In the genomic region with DNA sequence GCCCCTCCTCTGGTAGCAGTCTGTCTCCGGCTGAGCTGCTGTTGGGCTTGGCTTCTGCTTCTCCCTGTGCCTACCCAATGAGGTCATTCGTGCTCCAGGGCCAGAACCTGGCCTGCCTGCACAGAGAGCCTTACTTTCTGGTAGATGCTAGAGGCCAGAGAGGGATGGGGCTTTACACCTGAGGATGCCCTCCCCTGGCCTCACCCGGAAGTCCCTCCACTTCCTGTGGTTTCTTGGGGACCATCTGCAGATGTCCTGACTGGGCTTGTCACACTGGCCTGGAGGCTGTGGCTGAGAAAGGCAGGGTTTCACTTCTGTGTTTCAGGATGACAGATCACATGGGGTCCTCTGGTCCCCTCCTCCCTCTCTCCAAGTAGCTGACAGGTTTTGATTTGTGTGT, we compare ENCODE assay signal across 14 mouse cellular contexts. TPM values are rescaled to one million over a fixed set of nuclear protein-coding genes. Genes with fewer than 3 reads are reported as not detected.
DNase-seq lines count a peak whose midpoint lies in the region; ATAC-seq lines count a peak whose summit lies in the region.
"Had no signal": no experiment of that assay in that cellular context is flagged by ENCODE, and none has a peak within 500 bp of the region (broad histone marks: within the 10 kb centered on the region; RNA-seq: fewer than 3 reads in every experiment).

No protein-coding gene starts in this region.

- no peak overlapping the region for H3K4me2 ChIP-seq in intestine, embryonic 16.5 days (ENCODE audit: low read depth, low read length)
- H3K4me2 ChIP-seq in intestine, embryonic 15.5 days (replicated peaks) = no peak overlapping the region
- H3K4me2 ChIP-seq: embryonic facial prominence, embryonic 12.5 days; heart, embryonic 11.5 days had no signal

- H3K9me3 ChIP-seq in intestine, embryonic 16.5 days (ENCODE audit: control insufficient read depth, low read length) = no peaks in the 10 kb centered on the region
- H3K9me3 ChIP-seq in intestine, embryonic 15.5 days = no peaks in the 10 kb centered on the region
- H3K9me3 ChIP-seq: embryonic facial prominence, embryonic 12.5 days; midbrain, embryonic 10.5 days had no signal

- peaks cover 18% of the 10 kb centered on the region for H3K36me3 ChIP-seq in intestine, embryonic 16.5 days (ENCODE audit: control insufficient read depth, insufficient read depth, low read length)
- H3K36me3 ChIP-seq in intestine, embryonic 15.5 days = peaks cover 17% of the 10 kb centered on the region

- ATAC-seq in intestine, embryonic 16.5 days = no peak
- ATAC-seq in intestine, embryonic 15.5 days = no peak
- peak; percentile 79 for ATAC-seq in neutrophil, adult 5-6 weeks (ENCODE audit: extremely low read depth, insufficient number of reproducible peaks, low FRiP score, poor library complexity, severe bottlenecking)
- no peak for ATAC-seq in erythroblast, adult 5-6 weeks (replicated peaks; ENCODE audit: low FRiP score, poor library complexity, severe bottlenecking)
- ATAC-seq: forebrain, postnatal 0 days had no signal

- H3K4me3 ChIP-seq in intestine, embryonic 16.5 days (ENCODE audit: low read length) = no peak overlapping the region
- no peak overlapping the region for H3K4me3 ChIP-seq in intestine, embryonic 15.5 days (replicated peaks)
- H3K4me3 ChIP-seq: embryonic facial prominence, embryonic 12.5 days; midbrain, embryonic 10.5 days had no signal

- H3K27me3 ChIP-seq in intestine, embryonic 16.5 days (replicated peaks; ENCODE audit: control insufficient read depth, insufficient read depth, low read length) = no peaks in the 10 kb centered on the region
- H3K27me3 ChIP-seq in intestine, embryonic 15.5 days (replicated peaks) = no peaks in the 10 kb centered on the region
- H3K27me3 ChIP-seq: embryonic facial prominence, embryonic 12.5 days had no signal

- peak overlapping the region; percentile 5; the same call in 1 of the 2 replicates for H3K27ac ChIP-seq in intestine, embryonic 16.5 days (ENCODE audit: low read length)
- no peak overlapping the region for H3K27ac ChIP-seq in intestine, embryonic 15.5 days
- H3K27ac ChIP-seq: embryonic facial prominence, embryonic 12.5 days; midbrain, embryonic 10.5 days had no signal

- peaks cover 58% of the 10 kb centered on the region for H3K4me1 ChIP-seq in intestine, embryonic 16.5 days (ENCODE audit: control insufficient read depth, insufficient read depth, low read length)
- H3K4me1 ChIP-seq in intestine, embryonic 15.5 days (replicated peaks) = peaks cover 39% of the 10 kb centered on the region

- H3K9ac ChIP-seq in intestine, embryonic 16.5 days (ENCODE audit: low read depth, low read length) = no peak overlapping the region
- H3K9ac ChIP-seq in intestine, embryonic 15.5 days = no peak overlapping the region
- H3K9ac ChIP-seq: embryonic facial prominence, embryonic 12.5 days; forebrain, postnatal 0 days had no signal

- WGBS in intestine, embryonic 16.5 days = 56% methylated on average over 3 of the region's 3 CpGs
- WGBS in intestine, embryonic 15.5 days = 61% methylated on average over 3 of the region's 3 CpGs

- peak; percentile 98 for DNase-seq in A20 (ENCODE audit: low read depth, low spot score)
- DNase-seq in c-Kit-positive CD71-negative TER-119-negative erythroid progenitor cells, embryonic 14.5 days (ENCODE audit: low read depth) = peak; percentile 54
- DNase-seq in frontal cortex, postnatal 14 days (ENCODE audit: low spot score in 2 of 2) = no peak
- DNase-seq in c-Kit-positive CD71-positive TER-119-positive erythroid progenitor cells, embryonic 14.5 days (ENCODE audit: low spot score) = no peak
- DNase-seq: forebrain, postnatal 0 days; kidney, adult 11 months; right cerebral cortex, postnatal 25 days had no signal

RNA-seq across cellular contexts. Expression of a gene that starts 16.0 kb away (rescaled TPM):
- 69.1 and 81.3 TPM in 2 replicates for polyA plus RNA-seq in intestine, embryonic 16.5 days (2015; fragmentation: Nextera tagmentation; extraction: Ambion mirVana)
- polyA plus RNA-seq in intestine, embryonic 15.5 days (2015; fragmentation: Nextera tagmentation; extraction: Ambion mirVana) = 65.4 and 71.3 TPM in 2 replicates
- total RNA-seq in neutrophil, adult 5-6 weeks (2017) = 28.9 and 29.6 TPM in 2 replicates
- 0.84 TPM in 1 of 2 replicates, not detected in the other for total RNA-seq in erythroblast, adult 5-6 weeks (2015; ENCODE audit: low replicate concordance)
- total RNA-seq in erythroblast, adult 5-6 weeks (2017; ENCODE audit: low replicate concordance) = 0.09 TPM in 1 of 2 replicates, not detected in the other

RNA-seq across cellular contexts. Expression of a gene that starts 34.4 kb away (rescaled TPM):
- 14.3 and 16.3 TPM in 2 replicates for polyA plus RNA-seq in intestine, embryonic 16.5 days (2015; fragmentation: Nextera tagmentation; extraction: Ambion mirVana)
- polyA plus RNA-seq in intestine, embryonic 15.5 days (2015; fragmentation: Nextera tagmentation; extraction: Ambion mirVana) = 12.5 and 14.1 TPM in 2 replicates
- total RNA-seq in neutrophil, adult 5-6 weeks (2017) = not detected in 2 replicates
- total RNA-seq in erythroblast, adult 5-6 weeks (2015; ENCODE audit: low replicate concordance) = not detected in 2 replicates
- not detected in 2 replicates for total RNA-seq in erythroblast, adult 5-6 weeks (2017; ENCODE audit: low replicate concordance)

Comparison
In these comparisons a context has a peak if more than half of its experiments do, and no peak if none do; other contexts are left out.
1. DNase-seq: peak in A20 (single experiment) and c-Kit-positive CD71-negative TER-119-negative erythroid progenitor cells, embryonic 14.5 days (single experiment); none in frontal cortex, postnatal 14 days (0 of 2) and c-Kit-positive CD71-positive TER-119-positive erythroid progenitor cells, embryonic 14.5 days (single experiment).
2. RNA of a gene that starts 16.0 kb away (total RNA-seq): 28.9 to 29.6 TPM in neutrophil, adult 5-6 weeks; 0.09 to 0.84 TPM in erythroblast, adult 5-6 weeks; every median in the first group is over 10 times any median in the second.